Mouse (Mus musculus) NIH3T3 (cell line): Measurements from ENCODE around the gene Eid3.

Experiments used
- DNase-seq: peaks from one replicate; pipeline ENCODE4 v3.0.0-alpha.2; 2012; ENCODE audit warnings: low read depth

The Eid3 gene

DNA sequence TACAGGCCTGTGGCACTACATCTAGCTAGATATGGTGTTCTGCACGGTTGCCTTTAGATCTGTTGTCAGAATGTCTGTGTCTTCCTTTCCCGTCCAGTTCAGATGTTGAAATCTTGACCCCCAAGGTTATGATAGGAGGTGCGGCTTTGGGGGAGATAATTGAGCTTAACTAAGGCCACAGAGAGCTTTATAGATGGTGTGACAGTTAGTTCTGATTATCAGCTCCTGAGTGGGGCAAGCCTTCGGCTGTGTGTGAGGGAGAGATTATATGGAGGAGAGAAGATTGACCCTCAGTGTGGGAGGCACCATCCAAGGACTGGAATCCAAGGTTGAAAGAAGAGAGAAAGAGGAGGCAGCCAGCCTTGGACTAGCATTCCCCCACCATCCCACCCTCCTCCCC lies 46.8 kb downstream of the Eid3 start:
- no peak for DNase-seq

DNA sequence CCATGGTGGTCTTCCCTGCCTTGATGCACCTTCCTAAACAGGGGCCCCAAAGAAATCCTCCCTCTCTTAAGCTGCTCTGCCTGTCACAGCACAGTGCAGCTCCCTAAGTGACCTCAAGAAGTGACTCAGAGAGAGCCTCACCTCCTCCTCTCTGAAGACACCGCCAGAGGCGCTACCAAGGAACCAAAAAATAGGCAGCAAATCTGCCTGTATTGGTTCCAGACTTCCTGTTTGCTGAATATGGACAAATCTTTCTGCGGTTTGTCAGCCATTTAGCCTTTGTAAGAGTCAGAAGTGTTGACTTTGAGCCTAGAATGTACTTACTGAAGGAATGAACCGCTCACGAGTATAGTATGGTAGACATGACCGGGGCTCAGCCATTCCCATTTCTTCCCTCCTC lies 47.3 kb downstream of the Eid3 start:
- DNase-seq, result peak; percentile 62
